Mouse (Mus musculus) limb, embryonic 15.5 days (tissue): Measurements from ENCODE around the gene Sh3d19. TPM values are rescaled to one million over a fixed set of nuclear protein-coding genes. Genes with fewer than 3 reads are reported as not detected.

Experiments used
- ATAC-seq: fragments of 200-750 bp; cut with Nextera tagmentation; 2 replicates; pipeline ENCODE4 v1.8.0; 2017; ENCODE audit warnings: low read depth, moderate TSS enrichment; ENCODE audit not compliant: insufficient number of reproducible peaks, low FRiP score, low TSS enrichment
- H3K27ac ChIP-seq: fragments of 300-500 bp; sonication (generic); 2 replicates; pipeline ENCODE4 v1.5.1; 2015; ENCODE audit warnings: moderate library complexity, mild to moderate bottlenecking, inconsistent platforms
- H3K27me3 ChIP-seq: fragments of 300-500 bp; sonication (generic); 2 replicates; pipeline ENCODE4 v1.6.1; 2015; ENCODE audit warnings: inconsistent platforms
- H3K36me3 ChIP-seq: fragments of 300-500 bp; sonication (generic); 2 replicates; pipeline ENCODE4 v1.6.1; 2015; ENCODE audit warnings: inconsistent platforms
- H3K4me1 ChIP-seq: fragments of 300-500 bp; sonication (generic); 2 replicates; pipeline ENCODE4 v1.6.1; 2015; ENCODE audit warnings: inconsistent platforms
- H3K4me2 ChIP-seq: fragments of 300-500 bp; sonication (generic); 2 replicates; pipeline ENCODE4 v1.6.1; 2015; ENCODE audit warnings: mild to moderate bottlenecking, inconsistent platforms
- H3K4me3 ChIP-seq: fragments of 300-500 bp; sonication (generic); 2 replicates; pipeline ENCODE4 v1.5.1; 2015; ENCODE audit warnings: mild to moderate bottlenecking, inconsistent platforms
- H3K9ac ChIP-seq: fragments of 300-500 bp; sonication (generic); 2 replicates; pipeline ENCODE4 v1.6.1; 2015; ENCODE audit warnings: inconsistent platforms
- H3K9me3 ChIP-seq: fragments of 300-500 bp; sonication (generic); 2 replicates; pipeline ENCODE4 v1.6.1; 2016; ENCODE audit warnings: inconsistent platforms
- WGBS: fragments of 180-500 bp; shearing (Covaris S2); methylation state at CpG from one replicate; pipeline ENCODE4 v1.1.7; 2015; 5-methylcytosine and 5-hydroxymethylcytosine counted together
- polyA plus RNA-seq: library from polyadenylated mRNA; unstranded; fragments of >200 nt; fragmentation: Nextera tagmentation; extraction: Ambion mirVana; gene quantifications from 2 replicates; pipeline ENCODE4 v1.2.1, GENCODE M21; 2015

The Sh3d19 gene
- polyA plus RNA-seq, 1 experiment from 2014 or later: 41.7 TPM

GRCm38 (mm10) chr3:86149521-86149920, 178.6 kb downstream of the Sh3d19 start:
- Histone ChIP-seq H3K9me3 (no peaks in the 10 kb centered on the region), H3K9ac (no peak overlapping the region), H3K4me3 (no peak overlapping the region), H3K36me3 (no peaks in the 10 kb centered on the region), H3K4me2 (no peak overlapping the region), H3K27ac (no peak overlapping the region), H3K27me3 (no peaks in the 10 kb centered on the region), H3K4me1 (peaks cover 10% of the 10 kb centered on the region)
- ATAC-seq: no peak
- WGBS: 42% methylated on average over 9 of the region's 9 CpGs

GRCm38 (mm10) chr3:86168841-86169425, 198.0 kb downstream of the Sh3d19 start:
- no peaks in the 10 kb centered on the region for H3K27me3 ChIP-seq
- H3K36me3 ChIP-seq: no peaks in the 10 kb centered on the region
- no peaks in the 10 kb centered on the region for H3K9me3 ChIP-seq
- ATAC-seq: no peak
- H3K9ac ChIP-seq: no peak overlapping the region
- H3K4me1 ChIP-seq: no peaks in the 10 kb centered on the region
- H3K27ac ChIP-seq: no peak overlapping the region
- WGBS: 74% methylated on average over 8 of the region's 8 CpGs
- H3K4me2 ChIP-seq: no peak overlapping the region
- H3K4me3 ChIP-seq: no peak overlapping the region

GRCm38 (mm10) chr3:86179714-86180113, 208.8 kb downstream of the Sh3d19 start:
- WGBS: 86% methylated on average over 7 of the region's 7 CpGs
- H3K4me1 ChIP-seq: no peaks in the 10 kb centered on the region

More at GRCm38 (mm10) chr3:86179714-86180113, 208.8 kb downstream of the Sh3d19 start:
- Histone ChIP-seq H3K27ac (no peak overlapping the region), H3K36me3 (no peaks in the 10 kb centered on the region), H3K4me2 (no peak overlapping the region), H3K9ac (no peak overlapping the region), H3K9me3 (no peaks in the 10 kb centered on the region), H3K4me3 (no peak overlapping the region), H3K27me3 (no peaks in the 10 kb centered on the region)
- ATAC-seq: no peak

Other genes starting within 250 kb of the Sh3d19 start
- gene Fam160a1, start 153.8 kb upstream of the Sh3d19 start, polyA plus RNA-seq: 9.5 and 10.9 TPM in 2 replicates
- gene Glt28d2, start 83.6 kb upstream of the Sh3d19 start, polyA plus RNA-seq: 4.2 and 4.4 TPM in 2 replicates
- 14.9 and 15.2 TPM in 2 replicates for gene Gm37240, start 83.6 kb upstream of the Sh3d19 start, polyA plus RNA-seq
- gene Prss48, start 31.4 kb downstream of the Sh3d19 start, polyA plus RNA-seq: 0.19 TPM in 1 of 2 replicates, not detected in the other
- gene Rps3a1, start 171.6 kb downstream of the Sh3d19 start, polyA plus RNA-seq: 1,155 and 1,318 TPM in 2 replicates